Mouse (Mus musculus) left cerebral cortex, postnatal 25 days (tissue): ENCODE measurements around the gene Lhfpl4. TPM values are rescaled to one million over a fixed set of nuclear protein-coding genes. Genes with fewer than 3 reads are reported as not detected.

ENCODE experiments used
- DNase-seq, 2 experiments: peaks; one replicate each; pipeline ENCODE4 v3.0.0; 2022; ENCODE audit warnings: low spot score in 2 of 2, mixed read lengths in 1 of 2
- intact Hi-C: fragments of 180-260 bp; cut with DNase I; formaldehyde crosslinking; loops from one replicate; pipeline ENCODE4 v1.15.1; 2025
- total RNA-seq, 2 experiments: library from RNA; stranded (reverse); gene quantifications; 2 replicates each; pipeline ENCODE4 v1.2.3; 2021

The Lhfpl4 gene
- 10 to 100 TPM; 82.9 to 92.8 TPM for total RNA-seq

DNA sequence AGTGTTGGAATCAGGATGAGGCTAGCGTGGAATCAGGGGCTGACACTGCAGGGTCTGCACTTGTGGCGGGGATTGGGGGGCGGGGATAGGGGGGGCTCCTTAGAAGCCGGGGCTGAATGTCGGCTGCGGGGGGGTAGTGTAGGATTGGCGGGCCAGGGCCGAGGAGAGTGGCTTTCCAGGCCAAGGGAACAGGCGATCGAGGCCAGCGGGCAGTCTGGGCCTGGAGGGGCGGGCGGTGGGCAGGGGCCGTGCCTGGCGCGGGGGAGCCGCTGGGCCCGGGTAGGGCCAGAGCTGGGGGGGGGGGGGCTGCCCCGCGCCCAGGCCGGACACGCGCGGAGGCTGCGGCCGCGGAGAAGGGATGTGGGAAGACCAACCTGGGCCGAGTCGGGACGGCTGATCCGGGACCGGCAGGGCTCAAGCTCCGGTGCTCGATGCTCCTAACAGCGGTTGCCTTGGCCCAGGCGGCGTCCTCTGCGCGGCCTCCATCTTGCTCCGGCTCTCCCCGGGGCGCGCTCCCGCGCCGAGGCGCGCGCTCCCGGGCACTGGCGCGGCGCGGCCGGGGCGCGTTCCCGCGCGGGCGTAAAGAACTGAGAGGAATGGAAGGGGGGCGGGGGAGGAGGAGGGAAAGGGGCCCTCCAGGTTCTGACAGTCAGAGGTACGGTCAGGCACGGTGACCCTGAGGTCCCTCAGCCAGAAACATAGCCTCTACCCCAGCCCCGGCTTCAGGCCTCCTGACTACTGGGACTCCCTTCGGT lies at the start of gene Lhfpl4:
Lhfpl4 (minus strand) TSS at position 544 of the 755 bp plus-strand sequence.
- intact Hi-C loops, result loop anchor here (2.0 to 5.0 kb wide), 2 partner anchors 42 to 112 kb away; partner anchors contain the start of genes Brpf1 and Mtmr14

GRCm38 (mm10) chr6:113242753-113243152 lies 47.6 kb upstream of the Lhfpl4 start:
- intact Hi-C loops, result no loop called here
- DNase-seq, result no peak

More for the DNA sequence above, at the start of gene Lhfpl4:
- peak; percentile 65 to 66 for DNase-seq

DNA sequence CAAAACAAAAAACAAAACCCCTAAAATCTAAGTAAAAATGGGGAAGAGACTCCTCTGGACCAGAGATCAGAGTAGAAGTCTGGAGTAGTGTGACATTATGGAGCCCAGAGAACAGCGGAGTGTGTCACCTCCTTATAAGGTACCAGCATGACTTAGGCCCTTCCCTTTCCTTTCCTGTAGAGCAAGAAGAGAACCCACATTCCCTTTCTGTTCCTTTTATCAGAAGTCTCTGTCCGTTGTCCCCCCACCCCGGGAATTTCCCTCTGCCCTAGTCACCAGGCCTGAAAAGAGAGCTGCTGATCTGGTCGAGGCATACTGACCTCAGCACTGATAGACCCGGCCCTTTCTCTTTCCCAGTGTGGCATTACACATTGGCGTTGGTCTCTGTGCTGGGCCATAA lies 43.3 kb upstream of the Lhfpl4 start:
- DNase-seq, result no peak
- intact Hi-C loops, result loop anchor here (5.0 kb wide), 1 partner anchor 541 kb away; the partner anchor contains the start of gene Rad18

GRCm38 (mm10) chr6:113237542-113238270 lies 42.5 kb upstream of the Lhfpl4 start, which contains the start of gene Mtmr14:
Mtmr14 (plus strand) TSS chr6:113237843.
- intact Hi-C loops, result loop anchor here (1.0 to 5.0 kb wide), 3 partner anchors 43 to 540 kb away; partner anchors contain the start of genes Lhfpl4, Rad18 and Thumpd3
- DNase-seq, result peak; percentile 99

DNA sequence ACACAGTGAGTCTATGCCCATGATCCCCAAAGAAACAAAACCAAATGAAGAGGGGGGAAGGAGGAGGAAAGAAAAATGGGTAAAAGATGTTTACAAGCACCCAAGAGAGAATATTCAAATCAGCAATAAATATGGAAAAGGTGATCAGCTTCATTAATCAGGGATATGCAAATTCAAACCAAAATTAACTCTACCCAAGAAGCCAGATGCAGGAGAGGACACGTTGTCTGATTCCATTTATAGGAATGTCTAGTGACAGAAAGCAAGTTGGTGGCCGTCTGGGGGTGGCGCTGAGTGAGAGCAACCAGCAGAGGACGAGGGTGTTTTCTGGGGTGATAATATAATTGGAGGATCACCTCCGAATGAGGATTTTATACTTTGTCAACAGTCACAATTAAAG lies 40.0 kb upstream of the Lhfpl4 start:
- peak; percentile 6 to 19 for DNase-seq
- intact Hi-C loops, result loop anchor here (5.0 kb wide), 1 partner anchor 538 kb away; the partner anchor contains the start of gene Rad18

DNA sequence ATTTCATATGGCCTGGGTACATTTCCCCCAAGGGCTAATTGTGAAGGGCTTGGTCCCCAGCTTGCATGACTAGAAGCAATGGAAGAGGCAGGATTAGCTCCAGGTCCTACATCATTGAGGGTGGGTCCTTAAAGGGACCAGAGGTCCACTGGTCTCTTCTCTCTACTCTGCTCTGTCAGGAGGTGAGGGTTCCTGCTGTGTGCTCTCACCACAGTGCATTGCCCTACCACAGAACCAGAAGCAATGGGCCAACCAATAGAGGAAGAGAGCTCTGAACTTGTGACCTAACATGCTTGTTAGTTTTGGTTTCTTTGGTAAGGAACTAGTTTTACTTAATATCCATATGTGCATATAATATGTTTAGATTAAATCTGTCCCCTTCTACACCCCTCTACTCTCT lies 31.5 kb upstream of the Lhfpl4 start:
- no peak for DNase-seq
- intact Hi-C loops, result no loop called here

DNA sequence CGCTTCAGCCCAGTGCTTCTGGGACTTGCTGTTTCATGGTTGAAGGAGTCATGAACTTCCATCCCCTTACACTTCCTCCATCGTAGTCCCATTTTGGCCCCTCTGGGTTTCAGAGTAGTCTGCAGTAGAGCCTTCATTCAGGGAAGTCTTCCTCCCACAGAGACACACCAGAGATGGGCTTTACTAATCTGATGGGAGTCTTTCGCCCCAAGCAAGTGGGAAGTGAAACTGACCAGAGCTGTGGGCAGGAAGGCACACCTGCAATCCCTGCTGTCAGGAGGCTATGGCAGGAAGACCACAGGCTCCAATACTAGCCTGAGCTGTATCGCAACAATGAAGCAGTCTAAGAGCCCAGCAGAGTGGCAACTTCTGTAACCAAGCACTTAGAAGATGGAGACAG lies 30.6 kb upstream of the Lhfpl4 start:
- intact Hi-C loops, result no loop called here
- DNase-seq, result no peak

- no peak for DNase-seq
- intact Hi-C loops, result no loop called here
Observed at GRCm38 (mm10) chr6:113216280-113216679, 21.1 kb upstream of the Lhfpl4 start.

DNA sequence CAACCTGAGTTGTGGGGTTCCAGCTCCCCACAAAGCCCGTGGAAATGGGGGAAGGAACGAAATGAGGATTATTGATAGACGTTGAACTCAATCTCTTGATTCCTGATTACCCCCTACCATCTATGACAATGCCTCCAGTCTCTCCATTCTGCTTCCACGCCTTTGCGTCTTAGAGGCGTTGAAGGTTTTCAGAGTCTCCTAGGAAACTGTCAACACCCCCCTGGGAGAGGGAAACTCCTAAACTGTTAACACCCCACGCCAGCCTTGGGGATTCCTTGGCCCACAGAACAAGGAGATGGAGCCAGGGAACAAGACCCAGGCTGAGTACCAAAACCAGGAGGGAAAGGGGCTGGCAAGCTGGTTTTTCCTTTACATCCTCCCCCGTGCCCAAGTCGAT lies 410 bp upstream of the Lhfpl4 start:
- intact Hi-C loops, result loop anchor here (2.0 kb wide), 1 partner anchor 41 kb away; the partner anchor contains the start of gene Mtmr14
- DNase-seq, result peak in 1 of 2 experiments; percentile 64

- no peak for DNase-seq
- intact Hi-C loops, result loop anchor here (2.0 to 5.0 kb wide), 2 partner anchors 42 to 113 kb away; partner anchors contain the start of genes Brpf1 and Mtmr14
Observed at GRCm38 (mm10) chr6:113194517-113194840, 705 bp downstream of the Lhfpl4 start.

- intact Hi-C loops, result loop anchor here (2.0 to 5.0 kb wide), 2 partner anchors 43 to 113 kb away; partner anchors contain the start of genes Brpf1 and Mtmr14
- DNase-seq, result peak in 1 of 2 experiments; percentile 29
Observed at GRCm38 (mm10) chr6:113193765-113194460, 1.3 kb downstream of the Lhfpl4 start.

- DNase-seq, result no peak
- intact Hi-C loops, result no loop called here
Observed at GRCm38 (mm10) chr6:113184866-113185525, 10.2 kb downstream of the Lhfpl4 start.

DNA sequence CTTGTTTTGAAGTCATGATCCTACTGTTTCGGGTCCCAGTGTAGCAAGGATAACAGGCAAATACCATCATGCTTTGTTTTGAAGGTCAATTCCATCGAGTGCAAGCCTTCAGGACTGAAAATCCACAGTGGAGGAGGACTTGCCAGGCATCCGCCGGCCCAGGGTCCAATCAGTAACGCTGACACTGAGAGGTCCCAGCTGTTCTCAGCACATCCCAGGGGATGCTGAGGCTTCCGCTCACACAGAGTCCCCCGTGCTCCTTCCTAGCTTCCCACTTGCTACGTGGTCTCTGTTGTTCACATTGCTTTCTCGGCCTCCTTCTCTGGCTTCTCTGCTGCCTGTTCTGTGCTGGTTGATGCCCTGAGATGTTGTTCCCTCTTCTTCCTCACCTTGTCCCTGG lies 11.0 kb downstream of the Lhfpl4 start:
- intact Hi-C loops, result no loop called here
- no peak for DNase-seq

DNA sequence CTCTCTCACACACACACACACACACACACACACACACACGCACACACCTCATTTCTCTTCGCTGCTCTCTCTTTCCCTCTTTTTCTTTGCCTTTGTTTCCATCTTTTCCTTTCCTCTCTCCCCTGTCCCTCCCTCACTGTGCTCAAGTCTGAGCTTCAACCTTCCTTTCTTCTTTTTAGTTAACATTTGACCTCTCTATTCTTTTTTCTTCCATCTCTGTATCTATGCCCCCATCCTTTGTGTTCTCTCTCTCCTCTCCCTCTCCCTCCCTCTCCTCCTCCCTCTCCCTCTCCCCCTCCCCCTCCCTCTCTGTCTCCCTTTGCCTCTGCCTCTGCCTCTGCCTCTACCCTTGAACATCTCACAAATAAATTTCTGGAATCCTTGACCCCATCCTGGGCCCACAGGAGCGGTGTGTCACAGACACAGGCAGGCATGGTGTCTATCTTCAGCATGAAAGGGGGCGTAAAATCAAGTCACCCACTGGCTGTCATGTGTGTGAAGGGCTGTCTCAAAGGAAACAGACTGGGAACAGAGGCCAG lies 15.9 kb downstream of the Lhfpl4 start:
- DNase-seq, result no peak
- intact Hi-C loops, result no loop called here

- intact Hi-C loops, result no loop called here
- peak; percentile 71 to 89 for DNase-seq
Observed at GRCm38 (mm10) chr6:113178286-113179194, 16.6 kb downstream of the Lhfpl4 start.

DNA sequence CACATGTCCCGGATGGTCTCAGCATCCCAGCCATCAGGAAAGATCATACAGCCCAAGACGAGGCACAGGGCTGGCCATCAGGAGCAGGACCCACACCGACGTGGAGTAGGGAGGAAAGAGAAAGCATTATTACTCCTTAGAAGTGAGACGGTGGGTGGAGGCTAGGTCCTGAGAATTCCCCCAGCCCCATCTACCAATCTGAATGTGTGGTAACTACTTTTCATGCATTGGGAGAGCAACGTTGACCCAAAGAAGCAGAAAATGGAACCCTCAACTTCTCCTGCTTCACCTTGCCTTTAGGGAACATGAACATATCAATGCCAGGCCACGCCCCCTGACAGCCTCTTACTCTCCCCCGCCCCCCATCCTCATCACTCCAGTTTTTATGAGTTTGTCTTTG lies 18.6 kb downstream of the Lhfpl4 start:
- no peak for DNase-seq
- intact Hi-C loops, result no loop called here

- intact Hi-C loops, result no loop called here
- DNase-seq, result no peak
Observed at GRCm38 (mm10) chr6:113175469-113175868, 19.7 kb downstream of the Lhfpl4 start.

- intact Hi-C loops, result loop anchor here (5.0 kb wide), 1 partner anchor 135 kb away; the partner anchor contains the start of gene Brpf1
- DNase-seq, result peak; percentile 39 to 52
Observed at GRCm38 (mm10) chr6:113172568-113172967, 22.6 kb downstream of the Lhfpl4 start.
